Mouse (Mus musculus) olfactory bulb, adult 2 months (tissue): Measurements from ENCODE around the gene Acsm1.

Experiments used
- CTCF ChIP-seq: fragments of 200-500 bp; IDR thresholded peaks from 2 replicates; pipeline ENCODE4 v1.5.1; 2012; ENCODE audit warnings: low read depth, mild to moderate bottlenecking, low read length, moderate library complexity; ENCODE audit not compliant: insufficient read depth
- POLR2A ChIP-seq: fragments of 200-500 bp; IDR thresholded peaks from 2 replicates; pipeline ENCODE4 v1.6.1; 2012; ENCODE audit warnings: mild to moderate bottlenecking, low read depth, low read length, moderate library complexity; ENCODE audit not compliant: insufficient read depth

DNA sequence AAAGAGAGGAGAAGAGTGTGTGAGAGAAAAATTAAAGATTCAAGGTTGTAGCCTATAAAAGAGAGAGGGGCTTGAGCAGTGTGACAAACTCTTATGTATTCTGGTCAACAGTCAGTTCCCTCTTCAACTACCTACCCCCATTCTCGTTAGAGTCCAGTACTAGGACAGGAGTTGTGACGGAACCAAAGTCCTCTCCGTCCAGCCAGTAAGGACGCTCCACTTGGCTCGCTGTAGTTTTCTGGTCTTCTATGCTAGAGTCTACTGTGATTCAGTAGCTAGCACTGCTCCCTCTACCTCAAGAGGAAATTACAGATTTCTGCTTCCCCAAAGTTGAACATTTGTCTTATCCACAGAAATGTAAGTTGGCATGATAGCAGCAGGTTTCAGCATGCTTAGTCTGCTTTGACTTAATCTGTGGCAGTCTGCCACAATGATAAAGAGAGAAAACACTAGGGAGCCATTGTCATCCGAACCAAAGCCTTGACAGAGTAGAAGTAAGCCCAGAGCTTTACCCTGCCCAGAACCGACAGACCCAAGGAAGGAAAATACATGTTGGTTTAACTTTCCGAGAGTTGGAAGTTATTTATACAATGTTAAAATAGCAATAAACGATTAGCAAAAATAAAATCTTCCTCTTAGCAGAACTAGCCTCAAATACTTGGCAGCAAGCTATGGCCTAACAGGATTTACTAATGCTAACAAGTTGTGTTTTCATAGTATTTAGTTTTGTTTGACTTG is 731 bp upstream of the Acsm1 start:
- TF ChIP-seq CTCF (no peak), POLR2A (no peak)
